Comparison of ENCODE assay signal across 11 mouse cellular contexts in the genomic region with DNA sequence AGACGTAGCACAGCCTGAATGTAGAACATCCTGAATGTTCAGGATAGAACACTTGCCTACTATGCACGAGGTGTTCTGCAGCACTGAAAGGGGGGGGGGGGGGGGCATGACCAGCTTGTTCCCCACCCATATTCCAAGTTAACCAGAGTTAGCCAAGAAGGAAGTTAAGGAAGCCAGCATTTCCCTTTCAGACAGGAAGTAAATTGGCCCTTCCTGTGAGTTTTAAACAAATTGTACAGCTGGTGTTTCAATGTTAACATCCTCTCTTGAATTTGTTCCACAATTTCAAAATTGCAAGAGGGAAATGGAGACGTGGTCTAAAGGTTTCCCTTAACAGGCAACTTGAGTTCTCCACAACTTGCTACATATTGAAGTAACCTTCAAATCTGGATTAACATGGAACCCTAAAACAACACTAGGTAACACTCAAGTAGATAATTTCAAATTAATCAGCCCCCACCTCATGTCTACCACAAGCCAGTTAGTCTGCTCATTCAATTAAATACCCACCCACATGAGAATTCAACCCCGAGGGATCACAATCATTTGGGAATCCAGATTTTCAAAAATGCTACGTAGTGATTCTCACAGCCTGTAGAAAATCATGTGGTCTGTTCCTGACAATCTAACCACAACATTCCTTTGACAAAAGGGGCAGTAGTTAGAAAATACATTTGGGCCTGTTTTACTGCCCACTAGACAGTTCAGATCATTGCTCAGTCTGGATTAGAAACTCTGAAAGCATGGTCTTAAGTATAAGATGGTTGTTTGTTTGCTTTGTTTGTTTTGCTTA. TPM values are rescaled to one million over a fixed set of nuclear protein-coding genes. Genes with fewer than 3 reads are reported as not detected.
DNase-seq lines count a peak whose midpoint lies in the region; ATAC-seq lines count a peak whose summit lies in the region.
"Had no signal": no experiment of that assay in that cellular context is flagged by ENCODE, and none has a peak within 500 bp of the region (broad histone marks: within the 10 kb centered on the region; RNA-seq: fewer than 3 reads in every experiment).

No protein-coding gene starts in this region.

- peak overlapping the region; percentile 31; the same call in 1 of the 2 replicates for H3K9ac ChIP-seq in heart, embryonic 11.5 days (ENCODE audit: low read depth, low read length)
- H3K9ac ChIP-seq in neural tube, embryonic 13.5 days: no peak overlapping the region
- no peak overlapping the region for H3K9ac ChIP-seq in neural tube, embryonic 15.5 days (replicated peaks)
- no peak overlapping the region for H3K9ac ChIP-seq in liver, embryonic 12.5 days

- H3K4me3 ChIP-seq in heart, embryonic 11.5 days (ENCODE audit: low read depth, low read length): no peak overlapping the region
- H3K4me3 ChIP-seq in neural tube, embryonic 13.5 days: no peak overlapping the region
- no peak overlapping the region for H3K4me3 ChIP-seq in neural tube, embryonic 15.5 days (replicated peaks)
- H3K4me3 ChIP-seq in liver, embryonic 12.5 days: no peak overlapping the region
- H3K4me3 ChIP-seq: erythroblast, embryonic 14.5 days had no signal

- DNase-seq in heart, postnatal 25 days (ENCODE audit: low spot score): no peak
- DNase-seq in cerebellum, adult 9-10 months: no peak
- DNase-seq in urinary bladder, adult 2 months (ENCODE audit: low spot score): no peak
- DNase-seq: adrenal gland, postnatal 14 days; kidney, adult 11 months had no signal

- no peaks in the 10 kb centered on the region for H3K36me3 ChIP-seq in heart, embryonic 11.5 days (ENCODE audit: control insufficient read depth, insufficient read depth, low read length)
- H3K36me3 ChIP-seq in neural tube, embryonic 13.5 days: 0 out of 2 replicates have a peak, but pooled peaks cover 5% of the 10 kb centered on the region
- no peaks in the 10 kb centered on the region for H3K36me3 ChIP-seq in neural tube, embryonic 15.5 days
- no peaks in the 10 kb centered on the region for H3K36me3 ChIP-seq in liver, embryonic 12.5 days

- intact Hi-C loops in heart, postnatal 25 days (cut with DNase I): no loop called here

- peaks cover 80% of the 10 kb centered on the region for H3K4me1 ChIP-seq in heart, embryonic 11.5 days (ENCODE audit: control insufficient read depth, insufficient read depth, low read length)
- peaks cover 74% of the 10 kb centered on the region for H3K4me1 ChIP-seq in neural tube, embryonic 13.5 days (replicated peaks)
- peaks cover 59% of the 10 kb centered on the region for H3K4me1 ChIP-seq in neural tube, embryonic 15.5 days
- peaks cover 82% of the 10 kb centered on the region for H3K4me1 ChIP-seq in liver, embryonic 12.5 days

- 44% methylated on average over 5 of the region's 5 CpGs for WGBS in heart, embryonic 11.5 days (ENCODE audit: insufficient replicate concordance)
- 75% methylated on average over 5 of the region's 5 CpGs for WGBS in neural tube, embryonic 13.5 days
- WGBS in neural tube, embryonic 15.5 days: 60% methylated on average over 5 of the region's 5 CpGs
- 38% methylated on average over 5 of the region's 5 CpGs for WGBS in liver, embryonic 12.5 days (ENCODE audit: insufficient replicate concordance)

- peak overlapping the region; percentile 56 for H3K4me2 ChIP-seq in heart, embryonic 11.5 days
- H3K4me2 ChIP-seq in neural tube, embryonic 13.5 days: peak overlapping the region; percentile 18; the same call in 1 of the 2 replicates
- no peak overlapping the region for H3K4me2 ChIP-seq in neural tube, embryonic 15.5 days
- peak overlapping the region; percentile 14; the same call in 1 of the 2 replicates for H3K4me2 ChIP-seq in liver, embryonic 12.5 days

- H3K27ac ChIP-seq in heart, embryonic 11.5 days (ENCODE audit: low read depth, low read length): peak overlapping the region; percentile 98
- H3K27ac ChIP-seq in neural tube, embryonic 13.5 days (replicated peaks): peak overlapping the region; percentile 35
- no peak overlapping the region; the same call in 1 of the 2 replicates for H3K27ac ChIP-seq in neural tube, embryonic 15.5 days (replicated peaks)
- H3K27ac ChIP-seq in liver, embryonic 12.5 days: peak overlapping the region; percentile 61; the same call in 1 of the 2 replicates

- no peaks in the 10 kb centered on the region for H3K9me3 ChIP-seq in heart, embryonic 11.5 days (replicated peaks; ENCODE audit: control insufficient read depth, low read length)
- no peaks in the 10 kb centered on the region for H3K9me3 ChIP-seq in neural tube, embryonic 13.5 days
- no peaks in the 10 kb centered on the region for H3K9me3 ChIP-seq in neural tube, embryonic 15.5 days (replicated peaks)
- no peaks in the 10 kb centered on the region for H3K9me3 ChIP-seq in liver, embryonic 12.5 days (replicated peaks)

- H3K27me3 ChIP-seq in heart, embryonic 11.5 days (ENCODE audit: control insufficient read depth, insufficient read depth, low read length): no peaks in the 10 kb centered on the region
- H3K27me3 ChIP-seq in neural tube, embryonic 13.5 days: no peaks in the 10 kb centered on the region
- no peaks in the 10 kb centered on the region for H3K27me3 ChIP-seq in neural tube, embryonic 15.5 days (replicated peaks)
- no peaks in the 10 kb centered on the region for H3K27me3 ChIP-seq in liver, embryonic 12.5 days (replicated peaks)

- no peak for ATAC-seq in heart, embryonic 11.5 days (replicated peaks; ENCODE audit: insufficient number of reproducible peaks, low FRiP score, low TSS enrichment)
- no peak for ATAC-seq in neural tube, embryonic 13.5 days (ENCODE audit: low read depth)
- no peak for ATAC-seq in neural tube, embryonic 15.5 days (ENCODE audit: low FRiP score)
- ATAC-seq in liver, embryonic 12.5 days: no peak
- no peak for ATAC-seq in CD4-positive, CD25-positive, alpha-beta regulatory T cell, adult 4 months

RNA-seq across cellular contexts. Expression of a gene that starts 11.9 kb away (rescaled TPM):
- polyA plus RNA-seq in heart, embryonic 11.5 days (2014; fragmentation: Nextera tagmentation; extraction: Ambion mirVana): 71.2 and 77.5 TPM in 2 replicates
- total RNA-seq in heart, postnatal 25 days (2021): 10 to 100 TPM; 66.6 to 70.4 TPM
- 40.2 and 46.9 TPM in 2 replicates for polyA plus RNA-seq in neural tube, embryonic 13.5 days (2015; fragmentation: Nextera tagmentation; extraction: Ambion mirVana)
- polyA plus RNA-seq in neural tube, embryonic 15.5 days (2015; fragmentation: Nextera tagmentation; extraction: Ambion mirVana): 27.5 and 27.6 TPM in 2 replicates
- polyA plus RNA-seq in liver, embryonic 12.5 days (2016; fragmentation: Nextera tagmentation; extraction: Ambion mirVana): 18.6 and 20.5 TPM in 2 replicates
- 1 to 10 TPM in 1 of 2 experiments, under 1 TPM in 1; 0.89 to 1.1 TPM for polyA plus RNA-seq in CD4-positive, CD25-positive, alpha-beta regulatory T cell, adult 4 months (2017; shearing (Covaris generic))
- polyA plus RNA-seq in urinary bladder, adult 2 months (2012; rRNA removed): 85.0 and 89.4 TPM in 2 replicates

RNA-seq across cellular contexts. Expression of a gene that starts 20.3 kb away (rescaled TPM):
- 0.14 and 0.20 TPM in 2 replicates for polyA plus RNA-seq in heart, embryonic 11.5 days (2014; fragmentation: Nextera tagmentation; extraction: Ambion mirVana)
- total RNA-seq in heart, postnatal 25 days (2021): not detected
- 0.12 and 0.22 TPM in 2 replicates for polyA plus RNA-seq in neural tube, embryonic 13.5 days (2015; fragmentation: Nextera tagmentation; extraction: Ambion mirVana)
- 0.28 and 0.36 TPM in 2 replicates for polyA plus RNA-seq in neural tube, embryonic 15.5 days (2015; fragmentation: Nextera tagmentation; extraction: Ambion mirVana)
- polyA plus RNA-seq in liver, embryonic 12.5 days (2016; fragmentation: Nextera tagmentation; extraction: Ambion mirVana): 0.04 and 0.10 TPM in 2 replicates
- polyA plus RNA-seq in CD4-positive, CD25-positive, alpha-beta regulatory T cell, adult 4 months (2017; shearing (Covaris generic)): under 1 TPM in 1 of 2 experiments, not detected in 1; 0.48 TPM
- not detected in 2 replicates for polyA plus RNA-seq in urinary bladder, adult 2 months (2012; rRNA removed)
- total RNA-seq: adrenal gland, postnatal 14 days had no signal
- polyA plus RNA-seq: erythroblast, embryonic 14.5 days had no signal

RNA-seq across cellular contexts. Expression of a gene that starts 31.9 kb away (rescaled TPM):
- 298 and 299 TPM in 2 replicates for polyA plus RNA-seq in heart, embryonic 11.5 days (2014; fragmentation: Nextera tagmentation; extraction: Ambion mirVana)
- 10 to 100 TPM; 22.4 to 25.2 TPM for total RNA-seq in heart, postnatal 25 days (2021)
- polyA plus RNA-seq in neural tube, embryonic 13.5 days (2015; fragmentation: Nextera tagmentation; extraction: Ambion mirVana): 166 and 196 TPM in 2 replicates
- 189 and 204 TPM in 2 replicates for polyA plus RNA-seq in neural tube, embryonic 15.5 days (2015; fragmentation: Nextera tagmentation; extraction: Ambion mirVana)
- polyA plus RNA-seq in liver, embryonic 12.5 days (2016; fragmentation: Nextera tagmentation; extraction: Ambion mirVana): 163 and 165 TPM in 2 replicates
- polyA plus RNA-seq in CD4-positive, CD25-positive, alpha-beta regulatory T cell, adult 4 months (2017; shearing (Covaris generic)): 100 to 1,000 TPM in 1 of 2 experiments, 10 to 100 TPM in 1; 96.4 to 131 TPM
- 46.1 and 59.1 TPM in 2 replicates for polyA plus RNA-seq in urinary bladder, adult 2 months (2012; rRNA removed)

RNA-seq across cellular contexts. Expression of a gene that starts 39.2 kb away (rescaled TPM):
- polyA plus RNA-seq in heart, embryonic 11.5 days (2014; fragmentation: Nextera tagmentation; extraction: Ambion mirVana): not detected in 2 replicates
- 1 to 10 TPM; 5.4 to 5.8 TPM for total RNA-seq in heart, postnatal 25 days (2021)
- not detected in 2 replicates for polyA plus RNA-seq in neural tube, embryonic 13.5 days (2015; fragmentation: Nextera tagmentation; extraction: Ambion mirVana)
- polyA plus RNA-seq in neural tube, embryonic 15.5 days (2015; fragmentation: Nextera tagmentation; extraction: Ambion mirVana): not detected in 2 replicates
- polyA plus RNA-seq in liver, embryonic 12.5 days (2016; fragmentation: Nextera tagmentation; extraction: Ambion mirVana): not detected in 2 replicates
- not detected for polyA plus RNA-seq in CD4-positive, CD25-positive, alpha-beta regulatory T cell, adult 4 months (2017; shearing (Covaris generic))
- not detected in 2 replicates for polyA plus RNA-seq in urinary bladder, adult 2 months (2012; rRNA removed)
- total RNA-seq: adrenal gland, postnatal 14 days had no signal
- polyA plus RNA-seq: erythroblast, embryonic 14.5 days had no signal

RNA-seq across cellular contexts. Expression of a gene that starts 39.6 kb away (rescaled TPM):
- 41.8 and 42.1 TPM in 2 replicates for polyA plus RNA-seq in heart, embryonic 11.5 days (2014; fragmentation: Nextera tagmentation; extraction: Ambion mirVana)
- total RNA-seq in heart, postnatal 25 days (2021): 10 to 100 TPM; 13.2 to 13.7 TPM
- 50.6 and 54.4 TPM in 2 replicates for polyA plus RNA-seq in neural tube, embryonic 13.5 days (2015; fragmentation: Nextera tagmentation; extraction: Ambion mirVana)
- polyA plus RNA-seq in neural tube, embryonic 15.5 days (2015; fragmentation: Nextera tagmentation; extraction: Ambion mirVana): 52.7 and 53.0 TPM in 2 replicates
- 27.2 and 28.1 TPM in 2 replicates for polyA plus RNA-seq in liver, embryonic 12.5 days (2016; fragmentation: Nextera tagmentation; extraction: Ambion mirVana)
- 10 to 100 TPM; 14.9 to 18.3 TPM for polyA plus RNA-seq in CD4-positive, CD25-positive, alpha-beta regulatory T cell, adult 4 months (2017; shearing (Covaris generic))
- polyA plus RNA-seq in urinary bladder, adult 2 months (2012; rRNA removed): 18.3 and 20.1 TPM in 2 replicates
